Mouse (Mus musculus) kidney, postnatal 25 days (tissue): ENCODE results near the gene Cfap43.
A peak's percentile ranks its signal among the peaks of the same experiment; 100 is the strongest.

Experiments used
- DNase-seq, 2 experiments: peaks; one replicate each; pipeline ENCODE4 v3.0.0; 2021; ENCODE audit warnings: mixed read lengths in 2 of 2

The Cfap43 gene

GRCm38 (mm10) chr19:47885191-47885743 is 33.8 kb downstream of the Cfap43 start:
- DNase-seq: no peak

DNA sequence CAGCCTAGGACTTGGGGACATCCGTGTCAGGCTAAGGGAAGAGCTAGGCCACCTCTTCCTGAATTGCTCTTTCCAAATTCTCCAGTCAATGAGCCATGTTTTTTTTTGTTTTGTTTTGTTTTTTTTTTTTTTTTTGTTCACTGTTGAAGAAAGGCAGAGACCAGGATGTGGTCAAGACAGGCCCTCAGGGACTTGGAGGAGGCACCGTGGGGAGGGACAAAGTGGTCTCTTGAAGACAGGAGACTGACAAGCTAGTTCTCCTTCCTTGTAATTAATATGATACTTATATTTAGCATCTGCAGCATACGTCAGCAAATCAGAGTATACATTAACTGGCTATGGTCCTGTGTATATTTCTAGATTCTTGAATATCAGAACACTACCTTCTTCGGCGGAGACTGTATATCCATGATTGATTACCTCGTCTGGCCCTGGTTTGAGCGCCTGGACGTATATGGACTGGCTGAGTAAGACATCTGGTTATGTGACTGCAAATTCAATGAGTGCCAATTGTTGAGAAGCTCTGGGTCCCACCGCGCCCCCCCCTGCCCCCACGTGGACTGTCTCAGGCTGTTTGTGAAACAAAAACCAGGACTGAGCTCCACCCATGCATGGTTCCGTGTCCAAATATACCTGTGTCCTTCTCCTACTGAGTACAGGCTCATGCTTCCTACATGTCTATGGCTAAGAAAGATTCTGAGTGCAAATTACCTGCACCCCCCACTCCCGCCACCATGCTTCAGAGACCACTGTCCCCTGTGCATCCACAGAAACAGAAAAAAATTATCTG is 34.6 kb downstream of the Cfap43 start:
- DNase-seq: no peak

DNA sequence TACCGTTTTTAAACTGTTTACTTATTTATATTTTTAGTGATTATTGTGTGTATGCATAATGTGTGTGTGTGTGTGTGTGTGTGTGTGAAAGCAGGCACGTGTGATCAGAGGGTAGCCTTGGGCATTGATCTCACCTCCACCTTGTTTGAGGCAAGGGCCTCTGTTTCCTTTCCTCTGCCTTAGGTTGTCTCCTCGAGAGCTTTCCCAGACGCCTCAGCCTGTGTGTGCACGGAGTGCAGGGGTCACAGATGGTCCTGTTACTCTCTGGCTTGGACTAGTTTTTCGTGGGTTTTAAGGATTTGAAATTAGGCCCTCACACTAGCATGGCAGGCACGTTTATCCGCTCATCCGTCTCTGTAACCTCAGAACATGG is 36.2 kb downstream of the Cfap43 start:
- DNase-seq: no peak

- DNase-seq: peak; percentile 81 to 88
Measured at GRCm38 (mm10) chr19:47882151-47882881, 36.8 kb downstream of the Cfap43 start.

- no peak for DNase-seq
Measured at GRCm38 (mm10) chr19:47881538-47881937, 37.5 kb downstream of the Cfap43 start.

GRCm38 (mm10) chr19:47876252-47876651 is 42.8 kb downstream of the Cfap43 start:
- DNase-seq: no peak

DNA sequence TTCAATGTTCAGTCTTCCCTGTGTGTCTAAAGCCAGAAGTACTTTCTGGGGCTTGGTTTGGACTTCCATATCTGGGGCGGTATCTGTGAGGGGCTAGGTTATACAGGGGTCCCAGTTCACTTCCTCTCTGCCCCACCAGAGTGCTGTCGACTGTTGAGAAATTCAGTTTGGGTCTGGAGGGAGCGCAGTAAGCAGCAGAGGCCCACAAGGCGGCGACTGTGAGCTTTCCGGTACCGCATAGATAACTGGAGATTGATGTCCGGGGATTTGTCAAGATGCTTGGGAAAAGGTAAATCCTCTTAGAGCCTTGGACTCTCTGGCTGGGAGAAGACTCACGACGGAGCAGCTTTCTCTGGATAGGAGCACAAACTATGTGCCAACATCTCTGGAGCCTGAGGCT is 47.6 kb downstream of the Cfap43 start:
- no peak for DNase-seq

DNA sequence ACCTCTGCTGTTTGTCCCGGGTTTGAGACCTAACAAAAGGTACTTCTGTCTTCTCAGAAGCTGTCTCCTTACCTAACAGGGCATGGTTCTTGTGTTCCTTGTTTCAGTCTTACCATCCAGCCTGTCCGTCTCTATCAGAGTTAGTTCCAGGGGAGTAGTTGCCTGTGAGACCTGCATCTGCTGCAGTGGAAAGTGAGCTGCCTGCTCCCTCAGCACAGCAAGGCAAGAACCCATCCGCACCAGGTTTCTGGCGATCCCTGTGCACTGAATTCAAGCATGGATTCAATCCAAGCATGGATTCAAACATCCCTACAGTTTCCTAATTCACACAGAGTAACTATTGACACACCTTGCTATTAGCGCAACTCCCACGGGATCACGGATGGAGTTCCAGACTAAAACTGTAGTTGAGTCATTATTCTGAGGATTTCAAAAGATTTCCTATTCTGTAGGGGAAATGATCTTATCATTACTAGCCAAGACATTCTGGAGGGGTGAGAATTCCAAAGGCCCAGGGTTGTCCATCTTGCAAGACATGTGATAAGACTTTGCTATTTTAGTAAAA is 48.9 kb downstream of the Cfap43 start:
- DNase-seq: no peak

- DNase-seq: no peak
Measured at GRCm38 (mm10) chr19:47869516-47869915, 49.6 kb downstream of the Cfap43 start.

- DNase-seq: no peak
Measured at GRCm38 (mm10) chr19:47868951-47869350, 50.1 kb downstream of the Cfap43 start.

DNA sequence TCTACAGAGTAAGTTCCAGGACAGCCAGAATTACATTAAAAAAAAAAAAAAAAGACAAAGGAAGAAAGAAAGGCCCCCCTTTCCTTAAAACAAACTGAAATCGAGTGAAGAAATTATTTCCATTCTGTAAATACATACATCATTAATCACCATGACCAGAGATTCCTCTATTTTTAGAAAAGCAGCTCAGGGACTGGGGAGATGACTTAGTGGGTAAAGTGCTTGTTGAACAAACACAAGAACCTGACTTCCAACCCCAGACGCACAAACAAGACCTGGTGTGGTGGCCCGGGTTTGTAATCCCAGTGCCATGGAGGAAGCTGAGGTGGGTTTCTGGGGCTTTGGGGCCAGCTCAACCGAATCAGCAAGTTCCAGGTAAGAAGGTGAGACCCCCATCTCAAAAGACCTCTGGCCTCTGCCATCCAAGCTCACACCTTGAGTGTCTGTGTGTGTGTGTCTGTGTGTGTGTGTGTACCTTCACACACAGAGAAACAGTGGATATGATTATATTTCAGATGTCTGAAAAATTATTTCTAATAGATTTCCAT is 51.4 kb downstream of the Cfap43 start:
- no peak for DNase-seq

GRCm38 (mm10) chr19:47865353-47865947 is 53.6 kb downstream of the Cfap43 start, which contains the start of gene Gsto2:
Gene Gsto2, plus strand, starts transcription at chr19:47865534.
- DNase-seq: peak; percentile 92 to 98

GRCm38 (mm10) chr19:47864721-47865120 is 54.4 kb downstream of the Cfap43 start:
- no peak for DNase-seq

- DNase-seq: no peak
Measured at GRCm38 (mm10) chr19:47864051-47864450, 55.0 kb downstream of the Cfap43 start.

GRCm38 (mm10) chr19:47862581-47862980 is 56.5 kb downstream of the Cfap43 start:
- DNase-seq: no peak

GRCm38 (mm10) chr19:47859180-47859579 is 59.9 kb downstream of the Cfap43 start:
- no peak for DNase-seq

GRCm38 (mm10) chr19:47857957-47858942 is 60.8 kb downstream of the Cfap43 start:
- peak in 1 of 2 experiments; percentile 29 for DNase-seq

DNA sequence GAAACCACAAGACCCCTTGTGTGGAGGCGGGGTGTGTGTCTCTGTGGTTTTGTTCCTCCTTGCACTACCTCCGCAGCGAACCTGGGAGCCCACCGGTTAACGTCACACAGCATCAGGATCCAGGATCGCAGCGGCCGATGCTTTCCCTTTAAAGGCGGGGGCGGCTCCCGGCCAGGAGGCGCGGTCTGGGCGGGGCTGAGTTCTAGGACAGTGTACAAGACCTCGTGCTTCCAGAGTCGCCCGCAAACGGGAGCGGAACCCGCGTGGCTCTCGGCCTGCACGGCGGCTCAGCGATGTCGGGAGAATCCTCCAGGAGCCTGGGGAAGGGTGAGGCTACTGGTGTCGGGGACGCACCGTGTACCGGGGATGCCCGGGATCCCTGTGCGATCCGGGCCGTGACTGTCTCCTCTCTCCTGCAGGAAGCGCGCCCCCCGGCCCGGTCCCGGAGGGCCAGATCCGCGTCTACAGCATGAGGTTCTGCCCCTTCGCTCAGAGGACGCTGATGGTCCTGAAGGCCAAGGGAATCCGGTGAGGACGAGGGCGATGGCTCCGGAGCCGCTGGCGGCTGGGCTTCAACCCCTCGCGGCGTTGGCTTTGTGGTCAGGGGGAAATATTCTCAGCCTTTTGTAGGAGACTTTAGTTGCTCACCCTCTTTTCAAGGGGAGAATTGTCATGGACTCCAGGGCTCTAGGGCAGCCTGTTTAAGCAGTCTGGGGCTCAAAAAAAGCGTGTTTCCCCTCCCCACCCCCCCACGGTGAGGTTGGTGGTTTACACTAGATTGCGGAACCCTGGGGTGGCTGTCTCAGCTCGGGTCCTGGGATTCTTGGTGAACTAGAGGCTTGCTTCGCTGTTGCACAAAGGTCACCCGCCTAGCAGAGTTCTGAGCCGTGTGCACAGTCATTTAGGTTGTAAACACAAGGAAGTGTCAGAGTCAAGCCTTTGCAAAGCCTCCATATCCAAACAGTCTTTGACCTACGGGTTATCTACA is 64.0 kb downstream of the Cfap43 start, which contains the start of gene Gsto1:
Gene Gsto1 (plus strand): TSS at position 175 of the 988 bp plus-strand sequence.
- peak; percentile 93 to 94 for DNase-seq

DNA sequence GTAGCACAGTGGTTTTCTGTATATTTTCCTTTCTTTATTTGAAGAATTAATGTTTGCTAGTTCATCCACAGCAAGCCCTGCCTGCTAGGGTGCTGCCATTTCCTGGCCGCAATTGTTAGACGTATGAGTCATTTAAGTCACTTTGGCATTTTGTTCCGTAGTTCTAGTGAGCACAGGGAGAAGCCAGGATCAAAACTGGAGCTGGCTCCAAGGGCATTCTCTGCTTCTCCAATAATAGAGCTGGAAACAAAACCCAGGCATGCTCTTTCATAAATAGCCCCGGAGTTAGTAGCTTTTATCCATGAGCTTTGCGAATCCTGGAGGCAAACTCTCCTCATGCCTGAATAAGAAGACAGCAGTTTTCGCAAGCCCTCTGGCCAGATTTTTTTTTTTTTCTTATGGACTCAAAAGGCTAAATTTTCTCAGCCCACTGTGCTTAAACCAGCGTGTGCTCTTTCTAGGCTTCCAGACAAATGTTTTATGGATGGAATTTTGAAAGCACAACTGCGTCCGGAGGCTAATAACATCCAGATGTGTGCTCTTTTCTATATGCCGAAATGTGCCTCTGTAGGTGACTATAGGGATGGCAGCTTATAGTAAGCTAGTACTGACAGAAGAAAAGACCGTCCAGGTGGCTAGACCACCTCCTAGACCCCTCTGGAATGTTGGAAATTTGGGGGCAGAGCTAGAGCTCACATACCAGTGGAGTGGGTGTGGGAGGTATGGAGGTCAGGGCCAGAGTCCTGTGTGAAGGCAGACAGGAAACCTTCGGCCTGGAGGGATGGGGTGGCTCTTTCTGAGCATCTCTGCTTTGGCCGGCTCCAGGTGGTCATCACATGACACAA is 64.9 kb downstream of the Cfap43 start:
- DNase-seq: no peak
